21 mouse cellular contexts compared by ENCODE assay signal in the genomic region with DNA sequence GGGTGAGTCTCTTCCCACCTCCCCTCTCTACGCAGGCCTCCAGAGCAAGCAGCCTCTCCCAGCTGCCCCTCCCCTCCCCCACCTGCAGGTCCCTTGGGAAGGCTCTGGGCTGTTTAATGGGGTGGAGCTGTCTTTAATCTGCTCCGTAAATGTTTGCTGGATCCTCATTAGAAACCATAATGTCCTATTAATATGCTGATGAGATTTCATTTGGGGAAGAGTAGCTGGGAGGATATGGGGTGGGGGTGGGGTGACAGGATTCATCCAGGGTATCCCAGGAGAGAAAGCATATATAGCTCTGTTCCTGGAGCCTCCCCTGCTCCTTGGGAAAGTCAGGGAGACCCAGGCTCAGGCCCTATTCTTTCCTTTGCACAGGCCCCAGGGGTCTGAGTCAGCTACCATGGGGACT.
DNase-seq lines count a peak whose midpoint lies in the region; ATAC-seq and TF ChIP-seq lines count a peak whose summit lies in the region.
"Had no signal": no experiment of that assay in that cellular context is flagged by ENCODE, and none has a peak within 500 bp of the region (broad histone marks: within the 10 kb centered on the region; RNA-seq: fewer than 3 reads in every experiment).

No protein-coding gene starts in this region.

- DNase-seq in embryo, embryonic 11 days: peak; percentile 7
- DNase-seq in embryo, embryonic 10.5 days (ENCODE audit: low spot score): no peak
- DNase-seq in midbrain, embryonic 14.5 days: peak; percentile 37
- DNase-seq in midbrain, postnatal 0 days (ENCODE audit: low spot score): no peak
- DNase-seq in forebrain, embryonic 14.5 days (ENCODE audit: low spot score): no peak
- DNase-seq in cerebellum, adult 2 months: no peak
- DNase-seq in ovary, postnatal 36 days (ENCODE audit: low spot score): no peak
- DNase-seq: adrenal gland, postnatal 25 days; cerebellum, adult 8-10 months; gastrocnemius, adult 2 months; heart, postnatal 10 days; kidney, adult 8-10 months; kidney, postnatal 36 days; layer of hippocampus, adult 9-11 months; thymus, postnatal 36 days had no signal

- no peak for TF ChIP-seq CTCF in midbrain, postnatal 0 days (IDR thresholded peaks at IDR 0.05)
- TF ChIP-seq CTCF in cerebellum, adult 2 months (IDR thresholded peaks at IDR 0.05; ENCODE audit: borderline replicate concordance, insufficient read depth, low read depth, low read length): no peak

- H3K27ac ChIP-seq in midbrain, embryonic 14.5 days (replicated peaks; ENCODE audit: low read depth, low read length): no peak overlapping the region
- no peak overlapping the region for H3K27ac ChIP-seq in midbrain, postnatal 0 days (ENCODE audit: low read depth, low read length)
- H3K27ac ChIP-seq in forebrain, embryonic 14.5 days (ENCODE audit: low read depth, low read length): no peak overlapping the region
- H3K27ac ChIP-seq in neural tube, embryonic 15.5 days (replicated peaks): no peak overlapping the region
- H3K27ac ChIP-seq in cerebellum, adult 2 months (ENCODE audit: insufficient read depth, low read length): no peak overlapping the region
- H3K27ac ChIP-seq: embryonic facial prominence, embryonic 15.5 days; gastrocnemius, adult 2 months; limb, embryonic 12.5 days; liver, embryonic 14.5 days had no signal

- TF ChIP-seq POLR2A in cerebellum, adult 2 months (IDR thresholded peaks at IDR 0.05; ENCODE audit: borderline replicate concordance, insufficient read depth, low read length): no peak

- no peak overlapping the region for H3K4me3 ChIP-seq in midbrain, embryonic 14.5 days (replicated peaks; ENCODE audit: low read depth, low read length)
- no peak overlapping the region for H3K4me3 ChIP-seq in midbrain, postnatal 0 days (ENCODE audit: low read depth, low read length)
- no peak overlapping the region for H3K4me3 ChIP-seq in forebrain, embryonic 14.5 days (ENCODE audit: low read depth, low read length)
- no peak overlapping the region for H3K4me3 ChIP-seq in neural tube, embryonic 15.5 days (replicated peaks)
- no peak overlapping the region for H3K4me3 ChIP-seq in cerebellum, adult 2 months (replicated peaks; ENCODE audit: insufficient read depth, low read depth, low read length)
- H3K4me3 ChIP-seq: embryonic facial prominence, embryonic 15.5 days; gastrocnemius, adult 2 months; limb, embryonic 12.5 days had no signal

- WGBS in midbrain, embryonic 14.5 days: 17% methylated on average over 2 of the region's 2 CpGs
- WGBS in midbrain, postnatal 0 days: 35% methylated on average over 2 of the region's 2 CpGs
- WGBS in forebrain, embryonic 14.5 days: 47% methylated on average over 2 of the region's 2 CpGs
- 17% methylated on average over 2 of the region's 2 CpGs for WGBS in neural tube, embryonic 15.5 days
- WGBS in cerebellum, adult 2 months: 70% methylated on average over 2 of the region's 2 CpGs

- peak; percentile 37; the same call in 1 of the 2 replicates for ATAC-seq in midbrain, embryonic 14.5 days (ENCODE audit: low FRiP score, low TSS enrichment)
- no peak for ATAC-seq in midbrain, postnatal 0 days (ENCODE audit: low FRiP score)
- ATAC-seq in forebrain, embryonic 14.5 days: 0 out of 2 replicates have a peak, but pooled peaks have one; percentile 37
- 0 out of 2 replicates have a peak, but pooled peaks have one; percentile 37 for ATAC-seq in neural tube, embryonic 15.5 days (ENCODE audit: low FRiP score)
- ATAC-seq: inflammation-experienced regulatory T-cells, adult 6 months had no signal

- H3K36me3 ChIP-seq in midbrain, embryonic 14.5 days (ENCODE audit: control insufficient read depth, insufficient read depth, low read length): no peaks in the 10 kb centered on the region
- no peaks in the 10 kb centered on the region for H3K36me3 ChIP-seq in midbrain, postnatal 0 days (ENCODE audit: insufficient read depth, low read length)
- H3K36me3 ChIP-seq in forebrain, embryonic 14.5 days (ENCODE audit: control insufficient read depth, insufficient read depth, low read length): no peaks in the 10 kb centered on the region
- H3K36me3 ChIP-seq in neural tube, embryonic 15.5 days: no peaks in the 10 kb centered on the region
- H3K36me3 ChIP-seq: embryonic facial prominence, embryonic 15.5 days; limb, embryonic 12.5 days had no signal

- H3K4me2 ChIP-seq in midbrain, embryonic 14.5 days (ENCODE audit: low read length): no peak overlapping the region
- H3K4me2 ChIP-seq in midbrain, postnatal 0 days (ENCODE audit: low read depth, low read length, poor library complexity, severe bottlenecking): no peak overlapping the region
- no peak overlapping the region for H3K4me2 ChIP-seq in forebrain, embryonic 14.5 days (ENCODE audit: low read length)
- no peak overlapping the region for H3K4me2 ChIP-seq in neural tube, embryonic 15.5 days
- H3K4me2 ChIP-seq: embryonic facial prominence, embryonic 15.5 days; limb, embryonic 12.5 days had no signal

- peaks cover 4% of the 10 kb centered on the region for H3K27me3 ChIP-seq in midbrain, embryonic 14.5 days (ENCODE audit: control insufficient read depth, insufficient read depth, low read length)
- peaks cover 9% of the 10 kb centered on the region; the same call in 1 of the 2 replicates for H3K27me3 ChIP-seq in midbrain, postnatal 0 days (ENCODE audit: insufficient read depth, low read length)
- 0 out of 2 replicates have a peak, but pooled peaks cover 2% of the 10 kb centered on the region for H3K27me3 ChIP-seq in forebrain, embryonic 14.5 days (replicated peaks; ENCODE audit: control insufficient read depth, insufficient read depth, low read length)
- H3K27me3 ChIP-seq in neural tube, embryonic 15.5 days (replicated peaks): peaks cover 47% of the 10 kb centered on the region
- H3K27me3 ChIP-seq in cerebellum, adult 2 months (ENCODE audit: control insufficient read depth, insufficient read depth, low read length): no peaks in the 10 kb centered on the region
- H3K27me3 ChIP-seq: CH12.LX had no signal

- H3K4me1 ChIP-seq in midbrain, embryonic 14.5 days (ENCODE audit: control insufficient read depth, insufficient read depth, low read length): no peaks in the 10 kb centered on the region
- H3K4me1 ChIP-seq in midbrain, postnatal 0 days (ENCODE audit: insufficient read depth, low read length): no peaks in the 10 kb centered on the region
- H3K4me1 ChIP-seq in forebrain, embryonic 14.5 days (ENCODE audit: control insufficient read depth, insufficient read depth, low read length): no peaks in the 10 kb centered on the region; the same call in 1 of the 2 replicates
- H3K4me1 ChIP-seq in neural tube, embryonic 15.5 days: no peaks in the 10 kb centered on the region
- no peaks in the 10 kb centered on the region for H3K4me1 ChIP-seq in cerebellum, adult 2 months (ENCODE audit: control insufficient read depth, insufficient read depth, low read length)
- H3K4me1 ChIP-seq: embryonic facial prominence, embryonic 15.5 days had no signal

- H3K9me3 ChIP-seq in midbrain, embryonic 14.5 days (ENCODE audit: control insufficient read depth, low read length): no peaks in the 10 kb centered on the region
- H3K9me3 ChIP-seq in midbrain, postnatal 0 days (ENCODE audit: low read length): no peaks in the 10 kb centered on the region
- no peaks in the 10 kb centered on the region for H3K9me3 ChIP-seq in forebrain, embryonic 14.5 days (replicated peaks; ENCODE audit: control insufficient read depth, low read length)
- no peaks in the 10 kb centered on the region for H3K9me3 ChIP-seq in neural tube, embryonic 15.5 days (replicated peaks)
- H3K9me3 ChIP-seq: embryonic facial prominence, embryonic 15.5 days; limb, embryonic 12.5 days had no signal

- H3K9ac ChIP-seq in midbrain, embryonic 14.5 days (replicated peaks; ENCODE audit: low read length): no peak overlapping the region
- no peak overlapping the region for H3K9ac ChIP-seq in midbrain, postnatal 0 days (replicated peaks; ENCODE audit: low read length, poor library complexity, severe bottlenecking)
- H3K9ac ChIP-seq in forebrain, embryonic 14.5 days (ENCODE audit: low read length): no peak overlapping the region
- no peak overlapping the region for H3K9ac ChIP-seq in neural tube, embryonic 15.5 days (replicated peaks)
- H3K9ac ChIP-seq: embryonic facial prominence, embryonic 15.5 days; limb, embryonic 12.5 days; liver, embryonic 14.5 days had no signal

Comparison
In these comparisons a context has a peak if more than half of its experiments do, and no peak if none do; other contexts are left out.
1. DNase-seq: peak in embryo, embryonic 11 days (single experiment) and midbrain, embryonic 14.5 days (single experiment); none in embryo, embryonic 10.5 days (single experiment), midbrain, postnatal 0 days (single experiment), forebrain, embryonic 14.5 days (single experiment), cerebellum, adult 2 months (0 of 2) and ovary, postnatal 36 days (single experiment).